Mouse (Mus musculus) gastrocnemius, postnatal 4 days (tissue): ENCODE data around the gene Cxcl12. TPM values are rescaled to one million over a fixed set of nuclear protein-coding genes. Genes with fewer than 3 reads are reported as not detected.
A peak's percentile ranks its signal among the peaks of the same experiment; 100 is the strongest.

Experiments
- DNase-seq, 2 experiments: peaks; one replicate each; pipeline ENCODE4 v3.0.0; 2021 to 2022; ENCODE audit warnings: low spot score in 2 of 2, mixed read lengths in 2 of 2
- total RNA-seq, 2 experiments: library from RNA; stranded (reverse); gene quantifications; 2 replicates each; pipeline ENCODE4 v1.2.3; 2021

Gene Cxcl12
- total RNA-seq, 2 experiments from 2014 or later, result 102 to 105 TPM

DNA sequence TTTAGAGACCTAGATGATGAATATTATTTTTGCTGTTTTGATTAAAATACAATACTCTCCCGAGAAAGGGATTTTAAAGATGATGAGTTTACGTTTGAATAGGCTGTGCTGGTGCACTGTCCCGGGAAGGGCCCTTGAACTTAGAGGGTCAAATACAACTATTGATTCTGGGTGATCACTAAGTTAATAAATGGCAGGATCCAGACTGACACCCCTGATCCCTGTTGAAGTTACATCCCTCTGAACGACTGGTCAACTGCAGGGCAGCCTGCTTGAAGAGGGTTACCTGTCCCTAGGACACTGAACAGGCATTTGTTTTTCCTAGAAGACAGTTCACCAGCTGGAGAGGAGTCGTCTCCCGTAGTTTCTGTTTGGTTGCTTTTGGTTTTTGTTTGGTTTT is 4.0 kb downstream of the Cxcl12 start:
- no peak for DNase-seq

- peak; percentile 80 for DNase-seq
Observed at GRCm38 (mm10) chr6:117173876-117174275, 5.5 kb downstream of the Cxcl12 start.

DNA sequence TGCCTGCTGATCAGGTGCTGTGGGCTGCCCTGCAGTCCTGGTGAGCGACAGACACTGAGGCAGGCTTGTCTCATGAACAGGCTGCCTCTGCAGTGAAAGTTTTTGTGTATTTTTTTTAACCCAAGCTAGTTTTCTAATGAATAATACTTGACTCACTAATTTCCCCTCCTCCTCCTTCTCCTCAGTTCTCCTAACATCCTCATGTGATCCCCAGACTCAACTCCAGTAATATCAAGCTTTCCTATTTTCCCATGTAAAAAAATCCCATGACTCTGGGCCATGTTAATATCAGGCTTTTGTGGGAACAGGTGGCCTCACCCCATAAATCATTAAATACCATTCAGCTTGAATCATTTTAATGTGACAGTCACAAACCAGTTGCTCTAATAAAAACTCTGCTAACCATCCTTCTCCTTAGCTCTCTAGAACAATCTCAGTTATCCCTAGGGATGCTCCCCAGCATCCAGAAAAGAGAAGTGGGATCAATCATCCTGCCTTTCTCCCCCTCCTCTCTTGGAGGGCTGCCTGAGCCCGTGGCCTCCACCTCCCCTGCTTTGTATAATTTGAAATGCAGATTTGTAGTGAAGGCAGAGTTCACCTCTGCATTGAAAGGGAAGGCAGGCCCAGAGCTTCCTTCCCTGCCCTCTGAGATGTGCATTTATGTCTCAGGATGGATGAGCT is 6.9 kb downstream of the Cxcl12 start:
- DNase-seq, result no peak

- no peak for DNase-seq
Observed at GRCm38 (mm10) chr6:117176406-117176805, 8.1 kb downstream of the Cxcl12 start.

DNA sequence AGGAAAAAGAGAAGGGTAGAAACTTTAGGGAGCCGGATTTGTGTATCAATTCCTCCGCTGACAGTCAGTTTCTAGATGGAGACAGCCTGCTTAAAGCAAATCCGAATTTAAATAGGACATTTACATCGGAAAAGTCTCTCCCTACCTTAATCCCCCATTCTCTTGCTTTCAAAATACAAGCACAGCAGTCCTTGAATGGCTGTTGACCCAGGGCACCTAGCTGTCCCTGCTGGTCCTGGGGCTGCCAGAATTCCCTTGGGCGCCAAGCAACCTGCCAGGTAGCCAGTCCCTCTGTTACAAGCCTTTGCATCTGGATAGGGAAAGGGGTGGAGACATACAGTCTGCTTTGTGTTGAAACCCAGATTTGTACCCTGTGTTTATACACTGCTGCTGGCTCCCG is 12.0 kb downstream of the Cxcl12 start:
- no peak for DNase-seq

DNA sequence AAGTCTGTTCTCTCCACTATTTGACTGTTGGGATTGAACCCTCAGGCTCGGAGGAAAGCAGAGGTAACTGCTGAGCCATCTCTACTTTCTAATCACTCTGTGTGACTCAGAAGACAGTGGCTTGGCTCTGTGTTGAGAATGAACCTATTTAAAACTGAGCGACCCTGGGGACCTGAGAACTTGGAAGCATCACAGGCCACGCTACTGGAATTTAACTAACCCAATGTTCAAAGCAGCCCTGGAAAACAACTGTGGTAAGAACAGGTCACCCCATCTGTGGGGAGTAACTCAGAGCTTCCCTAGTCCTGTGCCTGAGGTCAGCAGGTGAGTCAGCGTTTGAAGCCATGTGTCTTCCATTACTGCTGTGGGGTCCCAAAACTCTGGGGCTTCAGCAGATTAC is 17.0 kb downstream of the Cxcl12 start:
- no peak for DNase-seq

DNA sequence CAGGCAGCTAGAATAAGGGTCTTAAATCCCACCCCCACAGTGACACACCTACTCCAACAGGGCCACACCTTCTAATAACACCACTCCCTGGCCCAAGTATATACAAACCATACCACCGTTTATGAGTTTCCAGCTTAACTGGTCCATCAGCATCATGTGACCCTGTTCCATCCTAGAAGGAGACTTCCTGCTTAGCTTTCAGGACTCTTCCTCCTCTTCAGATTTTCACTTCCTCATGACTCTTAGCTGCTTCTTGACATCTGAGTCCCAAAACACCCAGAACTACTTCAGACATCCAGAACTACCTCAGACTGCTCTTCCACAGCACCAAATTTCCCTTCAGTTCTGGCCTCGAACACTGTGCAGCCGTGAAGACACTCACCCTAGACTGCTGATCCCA is 22.1 kb downstream of the Cxcl12 start:
- DNase-seq, result no peak

DNA sequence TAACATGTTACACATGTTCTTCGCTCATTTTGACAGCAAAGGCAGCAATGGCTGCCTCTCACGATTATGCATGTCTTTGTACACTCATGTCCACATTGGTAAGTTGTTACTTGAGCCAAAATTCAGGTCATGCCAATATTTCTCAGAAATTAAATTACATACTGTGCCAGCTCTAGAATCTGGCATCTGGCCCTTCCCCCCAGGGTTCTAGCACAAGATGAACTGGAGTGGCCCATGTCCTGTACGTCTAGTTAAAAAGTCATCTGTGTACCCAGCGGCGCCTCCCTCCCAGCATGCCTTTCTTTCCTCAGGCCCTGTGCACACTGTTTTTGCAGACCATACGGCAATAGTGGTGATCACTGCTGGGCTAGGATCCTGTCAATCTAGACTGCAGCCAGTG is 23.4 kb downstream of the Cxcl12 start:
- DNase-seq, result no peak

DNA sequence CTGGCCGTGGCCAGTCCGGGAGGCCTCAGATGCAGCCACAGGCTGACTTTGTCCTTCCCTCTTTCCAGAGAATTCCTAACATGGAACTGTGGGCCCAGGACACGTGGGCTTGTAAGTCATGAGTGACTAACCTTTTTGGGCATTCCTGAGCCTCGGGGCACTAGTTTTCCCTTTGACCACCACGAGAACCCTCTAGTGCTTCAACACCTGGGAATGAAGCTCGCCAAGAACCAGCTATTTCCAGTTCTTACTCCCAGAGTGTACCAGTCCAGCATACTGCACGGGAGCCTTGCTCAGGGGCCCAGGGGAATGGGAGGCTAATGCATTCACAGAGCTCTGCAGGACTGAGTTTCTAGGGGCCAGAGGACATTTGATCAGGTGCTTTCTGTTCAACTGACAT is 24.3 kb downstream of the Cxcl12 start:
- no peak for DNase-seq

DNA sequence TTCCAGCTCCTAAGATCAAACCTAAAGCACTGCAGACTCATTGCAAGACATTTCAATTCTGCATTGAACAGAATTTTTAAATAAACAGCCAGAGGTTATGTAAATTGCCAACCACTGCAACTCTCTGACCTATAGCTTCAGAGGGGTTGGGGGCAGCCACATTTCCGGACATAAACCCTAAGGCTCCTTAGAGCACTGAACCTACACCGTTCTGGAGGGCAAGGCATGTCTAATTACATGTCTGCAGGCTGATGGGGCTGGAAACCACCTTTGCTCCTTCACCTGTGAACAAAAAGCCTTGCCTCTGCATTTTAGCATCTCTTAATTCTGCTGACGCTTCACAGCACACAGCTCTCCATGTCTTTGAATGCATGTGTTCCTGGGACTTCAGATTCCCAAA is 26.9 kb downstream of the Cxcl12 start:
- DNase-seq, result no peak

- no peak for DNase-seq
Observed at GRCm38 (mm10) chr6:117198871-117199270, 30.5 kb downstream of the Cxcl12 start.

- DNase-seq, result no peak
Observed at GRCm38 (mm10) chr6:117199718-117200117, 31.4 kb downstream of the Cxcl12 start.

GRCm38 (mm10) chr6:117200916-117201315 is 32.6 kb downstream of the Cxcl12 start:
- no peak for DNase-seq

DNA sequence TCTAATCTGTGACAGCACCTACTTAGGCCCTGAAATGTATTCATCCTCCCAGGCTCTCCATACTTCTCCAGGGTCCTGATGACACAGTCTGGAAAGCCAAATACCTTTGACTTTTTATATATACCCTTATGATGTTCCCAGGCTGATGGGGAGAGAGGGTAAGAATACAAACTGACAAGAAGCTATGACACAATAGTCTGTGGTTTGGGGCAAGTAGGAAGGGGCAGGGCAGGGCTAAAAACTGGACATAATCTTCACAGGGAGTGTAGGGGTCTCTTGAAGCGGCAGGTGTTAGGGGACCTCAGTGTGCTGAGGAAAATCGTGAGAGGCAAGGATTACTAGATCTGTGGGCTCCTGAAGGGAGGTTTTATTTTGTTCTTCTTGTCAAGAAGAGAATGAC is 33.1 kb downstream of the Cxcl12 start:
- DNase-seq, result no peak

GRCm38 (mm10) chr6:117201859-117202258 is 33.5 kb downstream of the Cxcl12 start:
- DNase-seq, result no peak

DNA sequence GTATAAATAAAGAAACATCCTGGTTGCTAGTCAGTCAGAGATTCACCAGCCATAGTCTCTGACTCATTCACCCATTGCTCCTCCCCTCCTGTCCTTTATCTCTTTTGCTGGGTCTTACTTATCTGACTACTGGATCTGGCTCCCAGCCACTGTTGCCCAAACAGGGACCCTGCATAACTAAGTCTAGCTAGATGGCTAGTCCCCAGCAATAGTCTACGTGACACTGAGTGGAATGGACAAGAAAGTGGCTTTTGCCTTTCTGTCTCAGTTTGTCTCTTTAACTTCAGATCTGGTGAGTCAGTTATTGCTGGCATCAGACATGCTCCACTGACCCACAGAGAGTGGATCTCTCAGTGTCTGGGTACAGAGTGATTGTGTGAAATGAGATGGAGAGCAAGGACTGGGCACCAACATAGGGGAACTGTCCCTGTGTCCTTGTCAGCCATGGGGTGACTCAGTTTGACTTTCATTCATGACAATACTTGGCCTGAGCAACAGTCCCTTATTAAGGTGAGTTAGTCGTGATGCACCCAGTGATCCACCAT is 34.6 kb downstream of the Cxcl12 start:
- DNase-seq, result no peak

GRCm38 (mm10) chr6:117204112-117204511 is 35.8 kb downstream of the Cxcl12 start:
- no peak for DNase-seq

- DNase-seq, result no peak
Observed at GRCm38 (mm10) chr6:117206834-117207233, 38.5 kb downstream of the Cxcl12 start.

- no peak for DNase-seq
Observed at GRCm38 (mm10) chr6:117207289-117207688, 39.0 kb downstream of the Cxcl12 start.

GRCm38 (mm10) chr6:117210086-117210485 is 41.8 kb downstream of the Cxcl12 start:
- DNase-seq, result no peak

DNA sequence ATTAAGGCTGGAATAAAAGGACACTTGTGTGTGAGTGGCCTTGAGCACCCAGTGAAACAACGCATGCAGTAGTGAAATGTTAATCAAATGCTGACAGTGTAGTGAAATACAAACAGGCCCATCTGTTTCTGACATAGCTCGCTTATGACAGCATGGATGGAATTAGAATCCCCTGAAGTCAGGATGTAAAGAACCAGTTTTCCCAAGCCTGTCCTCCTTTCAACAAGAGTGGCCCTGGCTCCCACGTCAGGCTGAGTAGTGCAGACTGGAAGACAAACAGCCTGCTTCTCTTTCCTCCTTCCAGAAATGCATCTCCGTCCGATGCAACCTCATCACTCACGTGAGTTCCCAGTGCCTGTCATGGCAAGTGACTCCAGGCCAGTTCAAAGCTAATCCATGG is 42.2 kb downstream of the Cxcl12 start:
- DNase-seq, result no peak

GRCm38 (mm10) chr6:117214506-117214905 is 46.2 kb downstream of the Cxcl12 start:
- DNase-seq, result no peak
